Mouse (Mus musculus): ENCODE data around the gene Slc12a5.

DNA sequence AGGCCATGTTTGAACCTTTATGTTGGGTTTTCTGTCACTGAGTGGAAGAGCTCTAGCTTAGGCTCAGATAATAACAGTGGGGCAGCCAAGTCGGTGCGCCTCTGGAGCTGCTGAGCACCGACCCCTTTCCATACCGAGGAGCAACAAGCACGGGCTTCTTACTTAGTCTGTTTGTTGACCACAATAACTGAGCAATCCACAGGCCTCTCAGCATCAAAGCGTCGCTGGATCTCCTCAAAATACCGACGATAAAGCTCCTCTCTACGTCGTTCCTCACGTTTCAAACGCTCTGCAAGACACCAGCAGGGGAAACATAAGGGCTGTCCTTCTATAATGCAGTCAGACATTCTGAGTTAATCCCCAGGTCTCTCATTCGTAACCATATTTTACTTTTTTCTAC, 48.6 kb downstream of the Slc12a5 start:
- TF ChIP-seq NANOG (IDR thresholded peaks at IDR 0.05; ENCODE audit: borderline replicate concordance, low read length): no peak
- TF ChIP-seq CTCF (conservative IDR thresholded peaks at IDR 0.05; ENCODE audit: low read length): no peak
- TF ChIP-seq POU5F1 (IDR thresholded peaks at IDR 0.05; ENCODE audit: borderline replicate concordance, low read length): no peak

Data from E14TG2a.4 (cell line).